Mouse (Mus musculus): Measurements from ENCODE around the gene Mad1l1. TPM values are rescaled to one million over a fixed set of nuclear protein-coding genes. Genes with fewer than 3 reads are reported as not detected.

The Mad1l1 gene
- polyA plus RNA-seq, 1 experiment from 2014 or later, result 27.2 TPM

DNA sequence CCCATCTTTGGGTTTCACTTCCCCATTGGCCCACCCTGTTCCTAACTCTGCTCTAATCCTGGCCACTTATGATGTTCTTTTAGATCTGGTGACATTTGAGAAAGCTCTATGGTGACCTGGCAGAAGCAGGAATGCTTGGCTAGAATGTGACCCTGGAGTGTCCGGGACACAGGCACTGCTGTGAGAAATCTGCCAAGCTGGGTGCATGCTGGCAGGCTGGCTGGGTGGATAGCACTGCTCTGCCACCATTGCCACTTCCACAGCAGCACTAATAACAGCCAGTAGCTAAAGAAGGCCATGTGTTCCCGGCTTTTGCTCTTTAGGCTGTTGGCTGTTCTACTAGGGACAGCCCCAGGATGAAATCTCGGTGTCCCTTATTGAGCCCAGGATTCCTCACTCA lies 265.1 kb downstream of the Mad1l1 start:
- no peak overlapping the region for H3K4me2 ChIP-seq (ENCODE audit: low read depth, low read length)
- ATAC-seq (ENCODE audit: low read depth), result no peak
- WGBS, result 92% methylated on average over 3 of the region's 3 CpGs

DNA sequence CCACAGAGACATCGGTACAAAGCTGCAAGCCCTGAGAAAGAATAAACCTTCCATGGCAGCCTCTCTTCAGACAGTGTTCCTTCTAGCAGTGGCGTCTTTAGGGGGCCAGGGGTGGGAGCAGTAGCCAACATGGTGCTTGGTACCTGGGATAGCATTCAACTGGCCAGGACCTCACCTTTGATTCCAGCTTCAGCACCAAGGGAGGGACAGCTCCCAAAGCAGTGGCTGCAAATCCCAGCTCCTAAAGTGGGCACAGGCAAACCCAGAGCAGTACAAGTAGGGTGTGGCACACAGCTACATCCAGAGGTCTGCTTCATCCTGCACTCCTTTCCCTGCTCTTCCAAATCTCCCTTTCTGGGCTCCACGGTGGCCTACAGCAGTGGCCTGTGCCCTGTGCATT lies 265.9 kb downstream of the Mad1l1 start:
- Histone ChIP-seq H3K4me3 (ENCODE audit: low read depth, low read length) (no peak overlapping the region), H3K27me3 (ENCODE audit: control insufficient read depth, insufficient read depth, low read length) (no peaks in the 10 kb centered on the region), H3K27ac (ENCODE audit: low read depth, low read length) (no peak overlapping the region), H3K4me1 (ENCODE audit: control insufficient read depth, insufficient read depth, low read length) (no peaks in the 10 kb centered on the region), H3K4me2 (ENCODE audit: low read depth, low read length) (no peak overlapping the region), H3K9me3 (ENCODE audit: control insufficient read depth, low read length) (no peaks in the 10 kb centered on the region), H3K9ac (replicated peaks; ENCODE audit: low read depth, low read length) (no peak overlapping the region), H3K36me3 (ENCODE audit: control insufficient read depth, insufficient read depth, low read length) (no peaks in the 10 kb centered on the region)
- no peak for ATAC-seq (ENCODE audit: low read depth)
- 82% methylated on average over 3 of the region's 3 CpGs for WGBS

More for the DNA sequence above, 265.1 kb downstream of the Mad1l1 start:
- Histone ChIP-seq H3K36me3 (ENCODE audit: control insufficient read depth, insufficient read depth, low read length) (no peaks in the 10 kb centered on the region), H3K4me1 (ENCODE audit: control insufficient read depth, insufficient read depth, low read length) (no peaks in the 10 kb centered on the region), H3K9ac (replicated peaks; ENCODE audit: low read depth, low read length) (no peak overlapping the region), H3K9me3 (ENCODE audit: control insufficient read depth, low read length) (no peaks in the 10 kb centered on the region), H3K27ac (ENCODE audit: low read depth, low read length) (no peak overlapping the region), H3K27me3 (ENCODE audit: control insufficient read depth, insufficient read depth, low read length) (no peaks in the 10 kb centered on the region), H3K4me3 (ENCODE audit: low read depth, low read length) (no peak overlapping the region)

DNA sequence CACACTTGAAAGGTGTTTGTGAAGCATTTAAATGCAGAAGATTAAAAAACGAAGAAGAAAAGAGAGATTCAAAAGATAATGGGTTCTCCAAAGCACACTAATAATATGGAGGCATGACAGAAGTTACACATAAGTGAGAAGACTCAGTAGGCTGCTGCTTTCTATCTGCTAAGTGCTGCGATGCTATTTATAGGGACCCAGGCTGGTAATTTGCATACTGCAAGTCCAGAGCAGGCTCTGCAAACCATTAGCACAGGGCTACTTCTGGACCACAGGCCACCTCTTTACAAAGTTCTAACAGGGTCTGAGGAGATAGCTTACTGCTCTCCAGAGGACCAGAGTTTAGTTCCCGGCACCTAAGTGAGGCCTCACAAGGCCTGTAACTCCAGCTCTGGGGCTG lies 267.7 kb downstream of the Mad1l1 start:
- ATAC-seq (ENCODE audit: low read depth), result no peak
- H3K9ac ChIP-seq (replicated peaks; ENCODE audit: low read depth, low read length), result no peak overlapping the region
- H3K27ac ChIP-seq (ENCODE audit: low read depth, low read length), result no peak overlapping the region
- no peak overlapping the region for H3K4me3 ChIP-seq (ENCODE audit: low read depth, low read length)
- H3K9me3 ChIP-seq (ENCODE audit: control insufficient read depth, low read length), result no peaks in the 10 kb centered on the region
- WGBS, result 77% methylated on average over 3 of the region's 3 CpGs
- H3K4me2 ChIP-seq (ENCODE audit: low read depth, low read length), result no peak overlapping the region
- no peaks in the 10 kb centered on the region for H3K4me1 ChIP-seq (ENCODE audit: control insufficient read depth, insufficient read depth, low read length)
- H3K36me3 ChIP-seq (ENCODE audit: control insufficient read depth, insufficient read depth, low read length), result no peaks in the 10 kb centered on the region
- H3K27me3 ChIP-seq (ENCODE audit: control insufficient read depth, insufficient read depth, low read length), result no peaks in the 10 kb centered on the region

GRCm38 (mm10) chr5:140052405-140052804 lies 268.9 kb downstream of the Mad1l1 start:
- no peak overlapping the region for H3K9ac ChIP-seq (replicated peaks; ENCODE audit: low read depth, low read length)
- no peaks in the 10 kb centered on the region for H3K36me3 ChIP-seq (ENCODE audit: control insufficient read depth, insufficient read depth, low read length)
- H3K4me3 ChIP-seq (ENCODE audit: low read depth, low read length), result no peak overlapping the region
- no peak overlapping the region for H3K27ac ChIP-seq (ENCODE audit: low read depth, low read length)
- no peaks in the 10 kb centered on the region for H3K9me3 ChIP-seq (ENCODE audit: control insufficient read depth, low read length)
- H3K4me2 ChIP-seq (ENCODE audit: low read depth, low read length), result no peak overlapping the region
- WGBS, result 66% methylated on average over 3 of the region's 3 CpGs
- H3K4me1 ChIP-seq (ENCODE audit: control insufficient read depth, insufficient read depth, low read length), result no peaks in the 10 kb centered on the region
- no peak for ATAC-seq (ENCODE audit: low read depth)
- H3K27me3 ChIP-seq (ENCODE audit: control insufficient read depth, insufficient read depth, low read length), result no peaks in the 10 kb centered on the region

DNA sequence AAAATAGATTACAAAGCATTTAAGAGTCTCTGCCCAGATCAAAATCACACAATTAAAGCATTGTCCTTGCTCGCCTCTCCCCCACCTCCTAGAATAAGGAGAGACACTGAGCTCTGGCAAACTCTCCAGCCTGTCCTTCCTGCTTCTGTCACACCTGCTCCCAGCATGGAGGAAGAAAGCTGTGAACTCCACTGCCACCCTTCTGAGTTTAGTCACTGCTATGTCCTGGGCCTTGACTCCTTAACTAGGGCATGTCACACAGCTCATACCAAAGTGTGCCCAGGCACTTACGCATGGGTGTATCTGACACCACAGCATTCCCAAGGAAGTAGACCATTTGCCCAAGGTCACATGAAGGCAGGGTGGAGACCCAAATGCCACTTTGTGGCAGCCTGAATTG lies 275.9 kb downstream of the Mad1l1 start:
- WGBS, result 84% methylated on average over 2 of the region's 2 CpGs
- H3K27me3 ChIP-seq (ENCODE audit: control insufficient read depth, insufficient read depth, low read length), result no peaks in the 10 kb centered on the region
- H3K9me3 ChIP-seq (ENCODE audit: control insufficient read depth, low read length), result no peaks in the 10 kb centered on the region
- H3K36me3 ChIP-seq (ENCODE audit: control insufficient read depth, insufficient read depth, low read length), result no peaks in the 10 kb centered on the region
- no peak for ATAC-seq (ENCODE audit: low read depth)
- no peaks in the 10 kb centered on the region for H3K4me1 ChIP-seq (ENCODE audit: control insufficient read depth, insufficient read depth, low read length)
- no peak overlapping the region for H3K4me3 ChIP-seq (ENCODE audit: low read depth, low read length)
- no peak overlapping the region for H3K27ac ChIP-seq (ENCODE audit: low read depth, low read length)
- no peak overlapping the region for H3K4me2 ChIP-seq (ENCODE audit: low read depth, low read length)
- H3K9ac ChIP-seq (replicated peaks; ENCODE audit: low read depth, low read length), result no peak overlapping the region

DNA sequence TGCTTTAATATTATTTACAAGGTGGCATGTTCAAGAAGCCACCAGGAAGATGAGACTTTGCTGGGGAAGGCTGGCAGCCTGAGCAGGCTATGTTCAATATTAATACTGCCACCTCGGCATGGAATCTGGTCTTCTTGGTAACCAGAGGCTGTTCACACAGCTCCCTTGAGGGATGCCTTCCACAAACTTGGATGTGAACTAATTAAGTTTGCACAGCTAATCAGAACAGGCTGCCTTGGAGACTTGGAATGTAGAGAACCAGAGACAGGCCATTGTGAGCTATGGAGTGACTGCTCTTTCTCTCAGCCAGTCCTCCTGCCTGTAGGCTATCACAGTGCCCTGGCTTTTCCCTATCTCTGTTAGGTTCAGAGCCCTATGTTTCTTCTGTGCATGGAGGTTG lies 278.4 kb downstream of the Mad1l1 start:
- Histone ChIP-seq H3K4me1 (ENCODE audit: control insufficient read depth, insufficient read depth, low read length) (no peaks in the 10 kb centered on the region), H3K4me2 (ENCODE audit: low read depth, low read length) (no peak overlapping the region), H3K36me3 (ENCODE audit: control insufficient read depth, insufficient read depth, low read length) (no peaks in the 10 kb centered on the region), H3K27ac (ENCODE audit: low read depth, low read length) (no peak overlapping the region), H3K27me3 (ENCODE audit: control insufficient read depth, insufficient read depth, low read length) (no peaks in the 10 kb centered on the region), H3K4me3 (ENCODE audit: low read depth, low read length) (no peak overlapping the region), H3K9me3 (ENCODE audit: control insufficient read depth, low read length) (no peaks in the 10 kb centered on the region), H3K9ac (replicated peaks; ENCODE audit: low read depth, low read length) (no peak overlapping the region)
- no peak for ATAC-seq (ENCODE audit: low read depth)
- 61% methylated on average over 1 of the region's 1 CpGs for WGBS

DNA sequence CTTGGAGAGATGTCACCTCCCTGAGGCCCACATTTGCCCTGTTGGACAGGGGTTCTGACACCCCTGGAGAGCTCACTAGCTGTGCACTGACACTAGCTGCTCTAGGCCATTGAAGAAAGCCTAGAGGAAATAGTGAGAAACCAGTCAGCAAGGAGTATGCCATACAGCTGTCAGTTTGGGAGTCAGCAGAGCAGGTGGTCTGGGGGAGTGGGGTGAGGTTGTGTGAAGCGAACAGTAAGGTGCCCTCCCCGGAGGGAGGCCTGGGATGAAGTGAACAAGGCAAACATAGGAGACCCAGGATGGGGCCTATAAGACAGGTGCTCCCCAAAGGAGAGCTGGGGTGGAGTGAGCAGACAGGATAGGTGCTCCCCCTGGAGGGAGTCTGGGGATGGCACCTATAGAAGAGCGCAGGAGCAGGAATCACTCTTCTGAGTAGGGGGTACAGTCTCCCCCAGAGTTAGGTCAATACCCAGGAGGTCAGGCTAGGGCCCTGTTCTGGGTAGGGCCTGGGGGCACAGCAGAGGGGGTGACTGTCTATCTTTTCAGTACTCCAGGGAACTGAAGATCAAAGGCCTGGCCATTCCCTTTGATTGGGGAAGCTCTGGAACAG lies 279.2 kb downstream of the Mad1l1 start:
- Histone ChIP-seq H3K36me3 (ENCODE audit: control insufficient read depth, insufficient read depth, low read length) (no peaks in the 10 kb centered on the region), H3K4me3 (ENCODE audit: low read depth, low read length) (no peak overlapping the region), H3K27ac (ENCODE audit: low read depth, low read length) (no peak overlapping the region), H3K9ac (replicated peaks; ENCODE audit: low read depth, low read length) (no peak overlapping the region), H3K9me3 (ENCODE audit: control insufficient read depth, low read length) (no peaks in the 10 kb centered on the region), H3K27me3 (ENCODE audit: control insufficient read depth, insufficient read depth, low read length) (no peaks in the 10 kb centered on the region), H3K4me1 (ENCODE audit: control insufficient read depth, insufficient read depth, low read length) (no peaks in the 10 kb centered on the region), H3K4me2 (ENCODE audit: low read depth, low read length) (no peak overlapping the region)
- WGBS, result 65% methylated on average over 3 of the region's 3 CpGs
- no peak for ATAC-seq (ENCODE audit: low read depth)

DNA sequence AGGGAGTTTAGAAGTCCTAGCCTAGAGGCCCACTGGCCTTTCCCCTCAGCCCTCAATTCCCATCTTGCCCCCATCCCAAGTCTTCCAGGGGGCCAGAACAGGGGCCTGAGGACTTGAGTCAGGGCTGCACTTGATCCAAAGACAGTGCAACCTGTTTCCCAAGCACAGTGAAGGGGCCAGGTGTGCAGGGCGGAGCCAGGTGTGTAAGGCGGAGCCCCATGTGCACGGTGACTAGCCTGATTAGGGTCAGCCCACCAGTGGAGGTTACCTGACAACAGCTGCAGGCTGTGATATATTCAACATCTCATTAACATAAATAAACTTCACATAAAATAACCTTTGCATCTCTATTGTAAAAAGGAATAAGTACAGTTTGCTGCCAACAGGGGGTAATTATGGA lies 280.3 kb downstream of the Mad1l1 start:
- 88% methylated on average over 3 of the region's 3 CpGs for WGBS
- no peak for ATAC-seq (ENCODE audit: low read depth)
- H3K9ac ChIP-seq (replicated peaks; ENCODE audit: low read depth, low read length), result no peak overlapping the region
- no peaks in the 10 kb centered on the region for H3K9me3 ChIP-seq (ENCODE audit: control insufficient read depth, low read length)
- H3K4me2 ChIP-seq (ENCODE audit: low read depth, low read length), result no peak overlapping the region
- H3K27ac ChIP-seq (ENCODE audit: low read depth, low read length), result no peak overlapping the region
- no peak overlapping the region for H3K4me3 ChIP-seq (ENCODE audit: low read depth, low read length)
- no peaks in the 10 kb centered on the region for H3K27me3 ChIP-seq (ENCODE audit: control insufficient read depth, insufficient read depth, low read length)
- no peaks in the 10 kb centered on the region for H3K36me3 ChIP-seq (ENCODE audit: control insufficient read depth, insufficient read depth, low read length)
- H3K4me1 ChIP-seq (ENCODE audit: control insufficient read depth, insufficient read depth, low read length), result no peaks in the 10 kb centered on the region

DNA sequence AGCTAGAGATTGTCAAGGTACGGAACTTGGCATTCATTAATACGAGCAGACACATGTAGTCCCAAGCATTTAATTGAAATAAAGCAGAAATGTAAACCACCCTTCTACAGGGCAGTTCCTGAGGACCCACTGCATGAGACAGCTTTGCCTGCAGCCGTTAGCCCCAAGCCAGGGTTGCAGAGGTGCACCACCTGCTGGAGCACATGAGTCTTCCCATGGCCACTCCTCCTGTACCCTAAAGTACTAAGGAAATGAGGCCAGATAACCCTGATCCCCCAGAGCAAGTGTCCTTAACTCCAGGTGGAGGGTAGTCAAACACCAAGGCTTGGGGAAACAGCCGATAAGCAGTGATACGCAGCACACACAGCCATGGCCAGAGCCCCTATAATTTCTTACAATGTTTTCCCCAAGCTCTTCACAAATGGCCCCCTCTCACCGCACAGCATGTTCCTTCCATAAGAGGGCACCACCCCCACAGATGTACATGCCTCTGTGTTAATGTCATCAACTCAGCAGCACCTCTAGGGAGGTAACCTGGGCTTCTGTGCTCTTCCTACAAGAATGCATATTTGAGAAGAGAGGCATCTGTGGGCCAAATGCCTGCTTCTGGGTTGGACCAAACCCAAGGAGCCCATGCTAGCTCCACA lies 283.6 kb downstream of the Mad1l1 start:
- Histone ChIP-seq H3K4me1 (ENCODE audit: control insufficient read depth, insufficient read depth, low read length) (no peaks in the 10 kb centered on the region), H3K4me2 (ENCODE audit: low read depth, low read length) (no peak overlapping the region), H3K9ac (replicated peaks; ENCODE audit: low read depth, low read length) (no peak overlapping the region), H3K27me3 (ENCODE audit: control insufficient read depth, insufficient read depth, low read length) (no peaks in the 10 kb centered on the region), H3K27ac (ENCODE audit: low read depth, low read length) (no peak overlapping the region), H3K4me3 (ENCODE audit: low read depth, low read length) (no peak overlapping the region), H3K36me3 (ENCODE audit: control insufficient read depth, insufficient read depth, low read length) (no peaks in the 10 kb centered on the region), H3K9me3 (ENCODE audit: control insufficient read depth, low read length) (no peaks in the 10 kb centered on the region)
- WGBS, result 86% methylated on average over 6 of the region's 6 CpGs
- ATAC-seq (ENCODE audit: low read depth), result no peak

Data from neural tube, embryonic 14.5 days (tissue).